Mouse (Mus musculus): Measurements from ENCODE around the gene Plcb2.

Gene Plcb2

DNA sequence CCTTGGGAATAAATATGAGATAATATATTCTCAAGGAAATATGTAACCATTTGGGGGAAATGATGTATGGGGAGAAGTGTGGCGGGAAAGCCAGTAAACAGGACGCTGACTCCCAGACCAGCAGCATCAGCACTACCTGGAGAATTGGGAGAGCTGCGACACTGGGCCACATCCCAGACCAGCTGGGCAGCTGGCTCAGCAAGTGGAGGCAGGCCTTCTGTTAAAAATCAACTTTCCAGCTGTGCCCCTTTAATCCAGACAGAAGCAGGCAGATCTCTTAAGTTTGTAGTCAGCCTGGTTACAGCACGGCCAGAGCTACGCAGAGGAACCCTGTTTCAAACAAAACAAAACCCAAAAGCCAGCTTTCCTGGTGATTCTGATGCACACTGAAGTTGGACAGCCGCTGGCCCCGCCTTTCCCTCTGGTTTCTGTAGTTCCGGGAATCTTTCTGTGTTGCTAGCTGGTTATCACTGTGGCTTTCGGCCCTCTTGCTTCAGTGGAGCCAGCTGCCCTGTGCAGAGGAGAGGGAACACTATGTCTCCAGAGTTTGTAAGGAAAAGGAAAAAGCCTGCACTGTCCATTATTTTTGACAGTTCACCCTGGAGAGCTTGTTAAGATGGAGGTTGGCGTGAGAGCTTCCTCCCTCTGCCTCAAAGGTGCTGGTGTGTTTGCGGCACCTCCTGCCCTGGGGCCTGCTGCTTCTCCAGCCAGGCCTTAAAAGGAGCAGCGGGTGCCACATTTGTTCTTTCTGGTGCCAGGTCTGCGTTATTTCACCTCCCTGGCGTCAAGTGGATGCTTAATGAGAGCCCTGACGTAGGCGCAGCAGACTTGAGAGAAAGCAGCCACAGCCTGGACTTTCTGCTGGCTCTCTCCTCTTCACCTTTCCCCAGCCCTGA lies 23.9 kb upstream of the Plcb2 start:
- in situ Hi-C loops (cut with MseI, MboI), result no loop called here

DNA sequence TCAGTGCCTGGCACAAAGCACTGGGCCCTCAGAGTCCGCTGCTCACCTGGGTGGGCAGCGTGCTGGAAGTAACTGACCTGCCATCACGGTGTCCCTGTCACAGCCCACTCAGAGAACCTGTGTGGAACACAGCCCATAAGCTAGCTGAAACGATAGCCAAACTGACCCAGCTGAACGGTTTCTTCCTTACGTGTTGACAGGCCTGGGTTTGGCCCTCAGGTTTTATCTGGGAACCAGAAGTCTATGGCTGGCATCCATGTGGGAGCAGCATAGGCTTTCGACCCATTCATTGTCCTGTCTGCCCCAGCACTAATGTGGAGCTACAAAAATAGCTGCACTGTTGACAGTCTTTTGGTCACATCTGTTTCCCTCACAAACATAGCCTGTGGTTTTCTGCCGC lies 22.2 kb upstream of the Plcb2 start:
- in situ Hi-C loops (cut with MseI, MboI), result no loop called here

DNA sequence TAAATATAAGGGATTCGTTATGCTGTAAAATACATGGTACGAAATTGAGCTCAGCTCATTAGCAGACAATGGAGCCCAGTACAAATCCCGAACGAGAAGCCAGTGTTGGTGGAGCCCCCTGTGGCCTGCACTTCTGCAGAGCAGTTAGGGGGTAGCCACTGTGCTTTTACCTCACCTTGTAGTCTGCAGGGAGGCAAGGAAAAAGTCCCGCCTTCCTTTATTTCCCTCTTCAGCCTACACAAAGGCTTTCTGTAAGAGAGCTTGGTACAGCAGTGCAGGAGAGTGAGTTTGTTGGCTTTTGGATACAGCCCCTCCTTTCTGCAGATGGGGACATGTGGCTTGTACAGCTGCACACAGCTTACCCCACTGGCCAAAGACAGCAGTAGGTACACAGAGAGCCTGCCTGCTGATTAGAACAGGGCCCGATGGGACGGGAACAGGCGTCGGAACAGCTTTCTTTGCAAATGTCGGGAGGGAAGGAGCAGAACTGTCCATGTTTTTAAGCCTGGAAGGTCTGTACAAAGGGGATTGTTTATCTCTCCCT lies 21.2 kb upstream of the Plcb2 start:
- in situ Hi-C loops (cut with MseI, MboI), result no loop called here

- in situ Hi-C loops (cut with MseI, MboI), result no loop called here
Observed at GRCm38 (mm10) chr2:118747301-118747960, 19.2 kb upstream of the Plcb2 start.

GRCm38 (mm10) chr2:118745915-118746901 lies 18.0 kb upstream of the Plcb2 start:
- in situ Hi-C loops (cut with MseI, MboI), result no loop called here

DNA sequence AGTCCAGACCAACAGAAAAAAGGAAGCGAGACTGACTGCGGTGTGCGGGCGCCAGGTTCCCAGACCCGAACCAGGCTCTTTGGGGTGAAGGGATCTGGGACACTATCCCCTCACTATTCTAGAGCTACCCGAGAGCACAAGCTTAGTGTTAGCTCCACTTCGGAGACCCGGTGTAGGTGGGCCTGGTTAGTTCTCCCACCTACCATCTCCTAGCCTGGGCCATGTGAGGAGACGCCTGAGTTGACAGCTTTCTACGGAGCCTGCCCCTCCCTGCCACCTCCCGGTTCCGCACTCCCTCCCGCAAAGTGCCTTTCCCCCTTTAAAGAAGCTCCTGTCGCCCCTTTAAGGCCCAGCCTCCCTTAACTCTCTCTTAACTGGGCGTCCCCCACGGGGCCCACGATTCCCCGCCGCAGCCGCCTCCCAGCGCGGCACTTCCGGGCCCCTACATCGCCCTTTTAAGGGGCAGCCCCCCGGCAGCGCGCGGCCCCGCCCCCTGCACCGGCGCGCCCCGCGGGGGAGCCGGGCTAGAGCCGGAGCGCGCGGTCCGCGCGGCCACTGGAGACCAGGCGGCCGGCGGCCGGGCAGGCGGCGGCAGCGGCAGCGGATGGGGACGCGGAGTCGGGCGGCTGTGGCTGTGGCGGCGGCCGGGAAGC lies 17.1 kb upstream of the Plcb2 start, which contains the start of gene Inafm2:
Inafm2 (plus strand) TSS at position 527 of the 653 bp plus-strand sequence.
- in situ Hi-C loops (cut with MseI, MboI), result no loop called here

GRCm38 (mm10) chr2:118744621-118745020 lies 16.4 kb upstream of the Plcb2 start:
- in situ Hi-C loops (cut with MseI, MboI), result no loop called here

GRCm38 (mm10) chr2:118743261-118743943 lies 15.2 kb upstream of the Plcb2 start:
- in situ Hi-C loops (cut with MseI, MboI), result no loop called here

DNA sequence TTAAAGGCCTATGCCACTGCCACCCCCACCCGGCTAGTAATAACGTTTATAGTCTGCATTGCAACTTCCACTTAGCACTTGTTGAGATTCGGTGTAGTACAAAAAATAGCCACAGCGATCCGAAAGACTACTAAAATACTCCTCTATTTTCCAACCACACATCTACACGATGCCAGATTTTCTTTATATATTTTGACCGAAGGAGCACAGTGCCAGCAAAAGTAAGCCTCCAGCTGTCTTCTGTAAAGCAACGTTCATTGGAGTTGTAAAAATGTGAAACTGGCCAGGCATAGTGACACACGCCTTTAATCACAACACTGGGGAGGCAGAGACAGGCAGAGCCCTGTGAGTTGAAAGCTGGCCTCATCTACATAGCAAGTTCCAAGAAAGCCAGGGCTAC lies 12.9 kb upstream of the Plcb2 start:
- in situ Hi-C loops (cut with MseI, MboI), result no loop called here

GRCm38 (mm10) chr2:118740341-118740740 lies 12.1 kb upstream of the Plcb2 start:
- in situ Hi-C loops (cut with MseI, MboI), result no loop called here

- in situ Hi-C loops (cut with MseI, MboI), result no loop called here
Observed at GRCm38 (mm10) chr2:118733341-118733740, 5.1 kb upstream of the Plcb2 start.

DNA sequence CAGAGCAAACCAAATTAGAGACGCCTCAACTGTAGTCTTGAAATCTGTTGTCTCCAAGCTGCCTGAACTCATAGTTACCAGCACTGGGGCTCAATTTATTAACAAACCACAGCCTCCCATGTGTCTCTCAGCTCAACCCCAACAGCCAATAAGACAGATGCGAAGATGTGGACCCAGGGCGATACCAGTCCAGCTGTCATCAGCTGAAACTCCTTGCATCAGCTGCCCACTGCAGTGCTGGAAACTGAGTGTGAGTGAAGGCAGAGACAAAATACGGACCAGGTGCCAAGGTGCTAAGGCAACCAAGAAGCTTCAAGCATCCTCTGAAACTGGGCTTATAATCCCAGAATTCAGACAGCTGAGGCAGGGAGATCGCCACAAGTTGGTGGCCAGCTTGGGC lies 3.7 kb upstream of the Plcb2 start:
- in situ Hi-C loops (cut with MseI, MboI), result no loop called here

DNA sequence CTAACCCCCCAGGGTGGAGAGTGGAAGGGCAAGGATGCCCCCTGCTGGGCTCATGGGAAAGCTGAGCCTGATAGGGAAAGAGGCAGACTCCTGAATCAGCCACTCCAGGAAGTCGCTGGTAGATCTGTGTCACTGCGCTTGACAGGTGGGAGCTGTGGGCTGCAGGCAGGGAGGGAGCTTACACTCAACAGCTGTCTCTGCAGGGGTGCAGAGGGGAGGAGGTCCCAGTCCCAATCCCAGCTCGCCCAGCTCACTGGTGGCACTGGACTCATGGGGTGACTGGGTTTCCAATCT lies 2.3 kb upstream of the Plcb2 start:
- in situ Hi-C loops (cut with MseI, MboI), result no loop called here

GRCm38 (mm10) chr2:118729816-118730621 lies 1.8 kb upstream of the Plcb2 start:
- in situ Hi-C loops (cut with MseI, MboI), result no loop called here

DNA sequence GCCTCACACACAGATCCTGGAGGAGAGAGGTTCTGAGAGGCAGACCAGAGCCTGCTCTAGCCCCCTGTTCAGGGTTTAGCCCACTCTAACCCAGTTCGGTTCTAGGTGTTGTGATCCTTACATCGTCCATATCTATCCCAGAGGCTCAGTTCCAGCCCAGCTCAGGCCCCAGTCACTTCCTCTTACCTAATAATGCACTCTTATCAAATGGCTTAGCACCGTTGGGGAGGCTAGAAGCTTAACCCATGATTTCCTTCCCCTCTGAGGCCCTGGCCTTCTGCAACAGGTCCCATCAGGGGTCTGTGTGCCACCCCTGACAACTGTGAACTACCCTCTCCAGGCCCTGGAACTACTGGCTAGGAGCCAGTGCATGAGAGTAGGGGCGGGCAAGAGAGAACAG lies 956 bp upstream of the Plcb2 start:
- in situ Hi-C loops (cut with MseI, MboI), result no loop called here

- in situ Hi-C loops (cut with MseI, MboI), result no loop called here
Observed at GRCm38 (mm10) chr2:118727911-118728310, 327 bp downstream of the Plcb2 start.

DNA sequence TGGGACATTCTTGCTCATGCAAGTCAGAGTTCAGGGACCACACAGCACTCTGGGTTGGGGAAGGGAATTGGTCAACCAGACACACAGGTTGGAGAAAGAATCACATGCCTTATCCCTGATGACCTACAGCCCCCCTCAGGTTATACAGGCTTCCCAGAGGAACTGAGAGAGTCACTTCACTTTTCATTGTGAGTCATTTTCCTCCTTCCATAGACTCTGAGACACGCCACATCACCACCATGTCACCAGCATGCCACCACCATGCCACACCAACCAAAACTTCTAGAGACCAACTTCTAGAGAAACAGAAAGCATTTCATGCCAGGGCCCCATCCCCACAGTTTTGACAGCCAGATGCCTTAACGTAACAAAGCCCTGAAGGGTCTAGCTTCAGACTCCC lies 1.4 kb downstream of the Plcb2 start:
- in situ Hi-C loops (cut with MseI, MboI), result no loop called here

DNA sequence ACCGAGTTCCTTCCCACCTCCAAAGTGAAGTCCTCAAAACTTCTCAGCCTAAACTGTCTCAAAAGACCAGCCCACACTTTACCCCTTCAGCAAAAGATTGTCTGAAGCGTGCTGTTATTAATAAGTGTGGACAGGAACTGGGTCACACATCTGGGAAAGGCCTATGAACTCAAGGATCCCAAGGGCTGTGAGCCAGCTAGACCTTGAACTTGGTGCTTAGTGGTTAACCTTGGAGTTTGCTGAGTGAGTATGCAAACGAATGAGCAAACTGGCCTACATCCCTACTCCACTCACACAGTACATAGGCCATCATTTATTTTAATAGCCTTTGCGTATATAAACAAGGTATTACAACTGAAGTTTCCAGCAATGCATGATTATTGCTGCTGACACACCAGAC lies 2.7 kb downstream of the Plcb2 start:
- in situ Hi-C loops (cut with MseI, MboI), result no loop called here

- in situ Hi-C loops (cut with MseI, MboI), result no loop called here
Observed at GRCm38 (mm10) chr2:118723693-118724486, 4.3 kb downstream of the Plcb2 start.

All from mouse trophoblast stem cell (cell line).